Mouse (Mus musculus) C3H10T1/2 (cell line): ENCODE data around the gene Olfr68. TPM values are rescaled to one million over a fixed set of nuclear protein-coding genes. Genes with fewer than 3 reads are reported as not detected.

ENCODE experiments used
- polyA plus RNA-seq, 2 experiments: library from polyadenylated mRNA; unstranded; fragments of >200 nt; fragmentation: generic; extraction: Trizol; gene quantifications; one replicate each; pipeline ENCODE4 v1.2.1; 2012; ENCODE audit warnings: missing spikeins in 2 of 2

Olfr68 gene
- not detected for polyA plus RNA-seq

GRCm38 (mm10) chr7:103779598-103779997 is at the start of gene Olfr68:
Gene Olfr68 (minus strand): TSS chr7:103779698.

GRCm38 (mm10) chr7:103827808-103828207 is 48.3 kb upstream of the Olfr68 start, which contains the start of gene Hbb-bs:
Gene Hbb-bs (minus strand): TSS chr7:103828096.

DNA sequence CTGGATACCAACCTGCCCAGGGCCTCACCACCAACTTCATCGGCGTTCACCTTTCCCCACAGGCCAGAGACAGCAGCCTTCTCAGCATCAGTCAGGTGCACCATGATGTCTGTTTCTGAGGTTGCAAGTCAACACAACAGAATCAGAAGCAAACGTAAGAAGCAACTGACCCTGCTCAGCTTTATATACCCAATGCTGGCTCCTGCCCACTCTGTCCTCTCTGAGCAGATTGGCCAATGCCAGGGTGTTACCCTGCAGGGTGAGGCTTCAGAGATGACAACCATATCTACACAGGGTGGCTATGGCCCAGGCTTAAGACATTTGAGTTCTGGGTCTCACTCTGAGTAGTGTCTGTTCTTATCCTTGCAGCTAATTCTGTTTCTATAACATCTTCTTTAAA is 34.3 kb upstream of the Olfr68 start, which contains the start of gene Hbb-bt:
Hbb-bt (minus strand) TSS at position 231 of the 400 bp plus-strand sequence.

DNA sequence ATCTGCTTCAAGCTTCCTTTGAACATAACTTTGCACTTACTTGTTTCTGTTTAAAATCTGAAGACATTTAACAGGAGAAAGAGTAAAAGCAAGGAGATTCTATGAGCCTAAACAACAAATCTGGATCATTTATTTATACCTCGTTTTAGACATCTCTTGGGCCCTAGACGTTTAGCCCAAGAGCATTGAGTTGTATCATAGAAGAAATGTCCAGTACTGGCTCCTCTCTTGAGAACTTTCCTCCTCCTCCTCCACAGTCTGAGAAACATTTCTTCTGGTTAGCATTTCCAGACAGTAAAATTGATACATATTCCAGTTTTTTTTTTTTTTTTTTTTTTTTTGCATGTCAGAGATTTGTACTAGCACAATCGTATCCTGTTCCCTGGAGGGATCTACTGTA is 12.2 kb upstream of the Olfr68 start, which contains the start of gene Olfr67:
Olfr67 (minus strand) TSS at position 101 of the 400 bp plus-strand sequence.

DNA sequence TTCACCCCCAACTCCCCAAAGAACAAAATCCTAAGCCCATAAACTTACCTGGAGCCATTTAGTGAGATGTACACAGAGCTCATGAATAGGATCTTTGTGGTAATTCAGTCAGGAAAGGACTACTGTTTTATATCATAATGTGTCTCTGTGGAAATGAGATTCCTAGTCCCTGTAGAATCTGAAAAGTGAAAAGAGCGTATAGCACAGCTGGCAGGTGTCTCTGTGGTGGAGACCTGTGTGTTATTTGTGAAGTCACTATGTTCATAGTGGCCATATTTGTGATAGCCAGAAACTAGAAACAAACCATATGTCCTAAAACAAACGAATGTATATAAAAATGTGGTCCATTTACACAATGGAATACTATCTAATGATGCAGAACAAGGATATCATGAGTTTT is 8.0 kb downstream of the Olfr68 start, which contains the start of gene Olfr69:
Olfr69 (minus strand) TSS at position 101 of the 400 bp plus-strand sequence.

GRCm38 (mm10) chr7:103757233-103757632 is 22.3 kb downstream of the Olfr68 start, which contains the start of gene Olfr630:
Gene Olfr630 (minus strand): TSS chr7:103757333.

GRCm38 (mm10) chr7:103744843-103745242 is 34.7 kb downstream of the Olfr68 start, which contains the start of gene Olfr629:
Gene Olfr629 (minus strand): TSS chr7:103744943.

GRCm38 (mm10) chr7:103730074-103730473 is 49.4 kb downstream of the Olfr68 start, which contains the start of gene Olfr628:
Gene Olfr628 (plus strand): TSS chr7:103730374.

Other genes with a start within 250 kb of the Olfr68 start
- gene Olfr612, start 237.0 kb downstream of the Olfr68 start, polyA plus RNA-seq = not detected
- gene Olfr613, start 231.6 kb downstream of the Olfr68 start, polyA plus RNA-seq = not detected
- gene Olfr615, start 223.6 kb downstream of the Olfr68 start, polyA plus RNA-seq = not detected
- gene Olfr616, start 210.6 kb downstream of the Olfr68 start, polyA plus RNA-seq = not detected
- gene Olfr617, start 206.6 kb downstream of the Olfr68 start, polyA plus RNA-seq = not detected
- not detected for gene Olfr618, start 189.6 kb downstream of the Olfr68 start, polyA plus RNA-seq
- not detected for gene Olfr619, start 179.1 kb downstream of the Olfr68 start, polyA plus RNA-seq
- not detected for gene Olfr620, start 167.2 kb downstream of the Olfr68 start, polyA plus RNA-seq
- not detected for gene Olfr622, start 137.0 kb downstream of the Olfr68 start, polyA plus RNA-seq
- not detected for gene Olfr623, start 116.0 kb downstream of the Olfr68 start, polyA plus RNA-seq
- gene Olfr624, start 108.5 kb downstream of the Olfr68 start, polyA plus RNA-seq = not detected
- gene Olfr625-ps1, start 97.0 kb downstream of the Olfr68 start, polyA plus RNA-seq = not detected
- gene Olfr243, start 65.0 kb downstream of the Olfr68 start, polyA plus RNA-seq = not detected
- not detected for gene Olfr628, start 49.3 kb downstream of the Olfr68 start, polyA plus RNA-seq
- gene Olfr629, start 34.8 kb downstream of the Olfr68 start, polyA plus RNA-seq = not detected
- gene Olfr630, start 22.4 kb downstream of the Olfr68 start, polyA plus RNA-seq = not detected
- gene Olfr69, start 8.1 kb downstream of the Olfr68 start, polyA plus RNA-seq = not detected
- not detected for gene Olfr67, start 12.1 kb upstream of the Olfr68 start, polyA plus RNA-seq
- gene Hbb-bt, start 34.3 kb upstream of the Olfr68 start, polyA plus RNA-seq = not detected
- not detected for gene Hbb-bs, start 48.4 kb upstream of the Olfr68 start, polyA plus RNA-seq
- not detected for gene Hbb-bh2, start 60.8 kb upstream of the Olfr68 start, polyA plus RNA-seq
- under 1 TPM; 0.08 to 0.97 TPM for gene Hbb-bh1, start 63.5 kb upstream of the Olfr68 start, polyA plus RNA-seq
- under 1 TPM in 1 of 2 experiments, not detected in 1; 0.06 TPM for gene Hbb-y, start 73.5 kb upstream of the Olfr68 start, polyA plus RNA-seq
- not detected for gene Olfr66, start 106.6 kb upstream of the Olfr68 start, polyA plus RNA-seq
- gene Olfr64, start 114.8 kb upstream of the Olfr68 start, polyA plus RNA-seq = not detected
- gene Olfr65, start 123.8 kb upstream of the Olfr68 start, polyA plus RNA-seq = under 1 TPM in 1 of 2 experiments, not detected in 1; 0.05 TPM
- not detected for gene Olfr631, start 149.1 kb upstream of the Olfr68 start, polyA plus RNA-seq
- not detected for gene Olfr632, start 154.6 kb upstream of the Olfr68 start, polyA plus RNA-seq
- gene Olfr633, start 164.7 kb upstream of the Olfr68 start, polyA plus RNA-seq = not detected
- gene Olfr635, start 191.5 kb upstream of the Olfr68 start, polyA plus RNA-seq = not detected
- not detected for gene Olfr638, start 219.0 kb upstream of the Olfr68 start, polyA plus RNA-seq
- not detected for gene Olfr639, start 237.6 kb upstream of the Olfr68 start, polyA plus RNA-seq
- gene Olfr640, start 245.9 kb upstream of the Olfr68 start, polyA plus RNA-seq = not detected